Mouse (Mus musculus): ENCODE measurements around the gene Vmn2r7.
A peak's percentile ranks its signal among the peaks of the same experiment; 100 is the strongest.
"Not testable (repeated sequence)": the region's sequence is repeated elsewhere in the genome, so short reads cannot be mapped to it uniquely, and the experiment has no call there.

The Vmn2r7 gene

GRCm38 (mm10) chr3:64844665-64845064, at the start of gene Vmn2r7:
Gene Vmn2r7, minus strand, starts transcription at chr3:64844765.
- DNase-seq, result not testable (repeated sequence)

DNA sequence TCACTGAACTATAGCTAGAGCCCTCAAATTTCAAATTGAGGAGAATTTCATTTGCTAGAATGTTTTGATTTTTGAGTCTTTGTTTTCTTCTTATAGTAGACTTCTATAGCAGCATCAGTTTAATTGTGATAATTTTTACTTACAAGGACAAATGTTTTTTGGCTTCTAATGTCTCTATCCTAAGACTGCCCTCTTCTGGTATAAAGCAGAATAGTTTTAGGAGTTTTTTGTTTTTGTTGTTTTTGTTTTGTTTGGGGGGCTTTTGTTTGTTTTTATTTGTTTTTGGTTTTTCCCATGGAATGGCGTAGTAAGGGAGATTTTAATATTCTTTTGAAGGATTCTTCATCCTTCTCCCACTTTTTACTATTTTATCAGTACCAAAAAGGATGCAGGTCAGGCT, 45.2 kb upstream of the Vmn2r7 start:
- DNase-seq, result no peak

GRCm38 (mm10) chr3:64878199-64878977, 33.8 kb upstream of the Vmn2r7 start:
- DNase-seq, result no peak

GRCm38 (mm10) chr3:64876669-64877068, 32.1 kb upstream of the Vmn2r7 start:
- no peak for DNase-seq

- no peak for DNase-seq
Measured at GRCm38 (mm10) chr3:64842881-64843280, 1.7 kb downstream of the Vmn2r7 start.

GRCm38 (mm10) chr3:64842299-64842698, 2.3 kb downstream of the Vmn2r7 start:
- DNase-seq, result peak; percentile 40

DNA sequence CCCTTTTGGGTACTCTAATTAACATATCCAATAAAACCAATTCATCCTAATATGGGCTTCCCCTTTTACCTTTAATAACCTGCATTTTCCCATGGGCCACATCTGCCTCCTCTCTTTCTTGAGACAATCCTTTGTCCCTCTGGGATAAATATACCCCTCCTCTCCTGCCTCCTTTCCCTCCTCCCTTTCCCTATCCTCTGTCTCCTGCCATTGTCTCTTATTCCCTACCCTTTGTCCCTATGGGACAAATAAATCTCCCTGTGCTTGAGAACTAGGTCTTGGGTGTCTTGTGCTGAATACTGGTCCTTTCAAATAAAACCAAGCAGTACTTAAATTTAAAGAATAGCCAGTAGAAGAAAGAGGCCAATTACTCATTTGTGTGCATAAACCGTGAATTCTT, 13.4 kb downstream of the Vmn2r7 start:
- DNase-seq, result no peak

DNA sequence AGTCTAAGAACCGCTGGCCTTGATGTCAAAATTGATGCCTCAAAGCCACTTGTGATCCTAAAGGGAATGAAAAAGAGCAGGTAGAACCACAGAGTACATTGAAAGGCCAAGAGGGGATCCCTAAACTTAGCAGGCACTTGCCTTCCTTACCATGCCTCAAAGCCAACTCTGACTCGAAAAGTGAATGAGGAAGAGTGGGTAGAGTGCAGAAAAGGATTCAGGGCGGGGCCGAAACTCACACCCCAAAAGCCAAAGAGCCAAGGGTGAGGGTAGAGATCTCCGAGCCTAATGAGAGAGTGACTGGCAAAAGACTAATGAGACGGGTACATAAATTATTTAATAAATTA, 53.3 kb downstream of the Vmn2r7 start:
- DNase-seq, result no peak

DNA sequence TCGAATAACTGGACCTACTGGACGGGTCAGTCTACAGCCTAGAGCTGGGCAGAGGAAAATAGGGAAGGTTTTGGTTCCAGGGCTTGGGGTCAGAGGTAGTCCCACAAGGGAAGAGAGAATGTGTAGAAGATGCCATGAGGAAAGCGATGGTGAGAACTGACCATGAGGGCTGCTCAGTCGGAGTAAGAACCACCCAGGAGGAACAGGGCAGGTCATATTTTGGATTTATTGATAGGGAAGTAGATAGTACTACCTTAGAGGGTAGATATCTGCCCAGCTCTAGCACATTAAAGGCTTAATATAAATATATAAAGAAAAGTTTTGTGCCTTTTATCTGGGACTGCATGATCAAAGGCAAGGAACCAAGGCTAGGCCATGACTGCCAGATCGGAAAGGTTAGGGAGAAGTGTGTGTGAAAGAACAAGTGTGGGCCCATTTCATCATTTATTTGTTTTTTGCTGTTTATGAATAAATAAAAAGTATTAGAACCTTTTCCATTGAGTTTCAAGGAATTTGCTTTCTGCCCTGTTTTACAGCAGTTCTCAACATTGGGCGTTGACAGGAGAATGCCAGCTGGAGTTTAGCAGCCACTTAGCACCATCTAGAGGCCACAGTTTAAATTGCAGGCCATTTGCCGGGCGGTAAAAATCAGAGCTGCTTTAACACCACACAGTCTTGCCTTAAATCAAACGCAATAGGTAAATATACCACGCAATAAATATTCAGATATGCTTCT, 53.9 kb downstream of the Vmn2r7 start:
- peak; percentile 31 for DNase-seq

DNA sequence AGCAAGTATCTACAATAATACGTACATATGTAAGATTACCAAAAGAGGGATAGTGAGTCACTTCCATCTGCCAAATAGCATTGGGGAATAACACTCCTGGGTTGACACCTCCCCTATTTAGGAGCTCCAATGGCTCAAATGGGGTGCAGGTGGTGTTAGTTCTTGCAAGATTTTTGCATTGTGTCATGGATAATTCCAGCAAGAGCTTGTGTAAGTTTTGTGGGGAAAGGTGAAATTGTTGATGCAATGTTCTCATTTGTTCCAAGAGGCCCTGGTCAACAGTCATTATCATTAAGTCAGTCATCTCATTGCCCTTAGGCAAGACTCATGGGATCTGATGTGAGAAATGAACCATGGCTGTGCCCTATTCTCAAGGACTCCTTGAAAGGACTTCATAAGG, 61.7 kb downstream of the Vmn2r7 start:
- no peak for DNase-seq

DNA sequence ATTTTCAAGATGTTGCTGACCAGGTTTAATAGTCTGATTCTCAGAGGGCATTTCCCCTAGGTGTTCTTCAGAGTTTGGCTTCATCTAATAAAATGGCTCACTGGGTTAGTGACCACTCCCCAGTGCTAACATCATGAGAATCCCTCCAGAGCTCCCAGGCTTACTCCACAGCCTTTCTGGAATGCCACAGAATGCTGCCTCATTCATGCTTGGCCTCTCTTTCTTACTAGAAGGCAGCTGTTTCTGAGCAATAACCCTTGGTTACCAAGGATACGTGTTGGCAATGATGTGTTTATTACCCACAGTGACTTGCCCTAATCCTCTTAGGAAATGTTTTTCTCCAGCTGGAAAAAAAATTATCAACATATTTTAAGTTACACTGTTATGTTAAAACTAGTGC, 72.4 kb downstream of the Vmn2r7 start:
- no peak for DNase-seq

- no peak for DNase-seq
Measured at GRCm38 (mm10) chr3:64756145-64756544, 88.4 kb downstream of the Vmn2r7 start.

DNA sequence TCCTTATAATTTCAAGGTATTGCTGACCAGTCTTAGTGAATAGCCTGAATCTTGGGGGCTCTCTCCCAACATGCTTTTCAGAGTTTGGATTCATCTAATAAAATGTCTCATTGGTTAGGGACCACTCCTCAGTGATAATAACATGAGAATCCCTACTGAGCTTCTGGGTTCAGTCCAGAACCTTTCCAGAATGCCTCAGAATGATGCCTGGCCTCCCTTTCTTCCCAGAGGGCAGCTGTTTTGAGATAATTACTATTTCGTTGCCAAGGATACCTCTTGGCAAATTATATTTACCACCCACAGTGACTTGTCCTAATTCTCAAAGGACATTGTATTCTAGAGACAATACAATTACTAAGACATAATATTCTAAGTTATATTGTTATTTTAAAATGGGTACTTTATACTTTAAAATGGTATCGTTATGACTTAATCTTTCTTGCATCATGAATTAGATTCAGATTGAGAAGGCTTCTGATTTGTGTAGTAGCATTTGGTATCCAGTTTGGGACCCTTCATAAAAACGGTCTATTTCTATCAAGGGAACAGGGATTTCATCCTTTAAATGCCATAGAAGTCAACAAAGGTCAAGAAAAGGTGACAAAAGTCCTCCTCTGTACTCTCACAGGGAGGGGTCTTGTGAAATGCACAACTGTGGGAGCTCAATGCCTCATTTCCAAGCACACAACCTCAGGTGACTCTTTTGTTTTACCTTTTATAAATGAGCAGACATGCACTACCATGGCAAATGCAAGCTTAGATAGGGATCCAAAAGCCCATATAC, 117.2 kb downstream of the Vmn2r7 start:
- not testable (repeated sequence) for DNase-seq

DNA sequence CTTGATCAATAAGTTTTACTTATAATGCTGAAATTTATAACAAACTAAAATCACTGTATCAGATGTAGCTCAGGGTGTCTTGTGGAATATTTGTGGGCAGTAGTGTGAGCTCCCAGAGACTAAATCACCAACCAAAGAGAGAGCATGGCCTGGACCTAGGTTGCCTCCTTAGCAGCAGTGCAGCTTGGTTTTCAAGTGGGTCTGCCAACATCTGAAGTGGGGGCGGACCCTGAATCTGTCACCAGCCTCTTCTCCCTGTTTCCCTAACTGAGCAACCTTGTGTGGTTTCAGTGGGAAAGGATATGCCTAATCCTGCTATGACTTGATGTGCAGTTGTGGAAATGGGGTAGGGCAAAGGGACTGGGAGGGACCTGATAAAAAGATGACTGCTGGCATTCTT, 118.8 kb downstream of the Vmn2r7 start:
- not testable (repeated sequence) for DNase-seq

- DNase-seq, result not testable (repeated sequence)
Measured at GRCm38 (mm10) chr3:64676069-64676468, 168.5 kb downstream of the Vmn2r7 start.

All from thymus, postnatal 4 days (tissue).